Mouse (Mus musculus) small intestine, adult 2 months (tissue): ENCODE measurements at regions not wholly inside any gene's neighbourhood (a gene's known extent, or its start where the extent isn't known, plus 50 kb on each side); places are given as distances from the start of the nearest gene placed in this dataset.

Experiments used
- H3K27ac ChIP-seq: fragments of 200-500 bp; 2 replicates; pipeline ENCODE4 v1.5.1; 2012; ENCODE audit warnings: low read depth, low read length, control low read depth, inconsistent platforms; ENCODE audit not compliant: insufficient read depth
- H3K27me3 ChIP-seq: fragments of 200-500 bp; 2 replicates; pipeline ENCODE4 v1.6.1; 2012; ENCODE audit warnings: mild to moderate bottlenecking, moderate library complexity, low read length, inconsistent platforms; ENCODE audit not compliant: control insufficient read depth, insufficient read depth
- H3K36me3 ChIP-seq: fragments of 200-500 bp; 2 replicates; pipeline ENCODE4 v1.6.1; 2012; ENCODE audit warnings: mild to moderate bottlenecking, low read length, control low read depth, inconsistent platforms; ENCODE audit not compliant: control insufficient read depth, insufficient read depth
- H3K4me1 ChIP-seq: fragments of 200-500 bp; 2 replicates; pipeline ENCODE4 v1.6.1; 2012; ENCODE audit warnings: low read length, inconsistent platforms, mixed read lengths; ENCODE audit not compliant: control insufficient read depth, insufficient read depth, insufficient read length
- H3K4me3 ChIP-seq: fragments of 200-500 bp; 2 replicates; pipeline ENCODE4 v1.5.1; 2012; ENCODE audit warnings: low read depth, mild to moderate bottlenecking, control low read depth, inconsistent platforms, low read length, moderate library complexity
- CTCF ChIP-seq: fragments of 200-500 bp; IDR thresholded peaks from 2 replicates; pipeline ENCODE4 v1.5.1; 2012; ENCODE audit warnings: low read depth, mild to moderate bottlenecking, control low read depth, inconsistent platforms, low read length, moderate library complexity, mixed read lengths; ENCODE audit not compliant: insufficient replicate concordance, insufficient read length; ENCODE audit errors: extremely low read depth
- POLR2A ChIP-seq: fragments of 200-500 bp; IDR thresholded peaks from 2 replicates; pipeline ENCODE4 v1.6.1; 2012; ENCODE audit warnings: low read depth, mild to moderate bottlenecking, control low read depth, inconsistent platforms, low read length, moderate library complexity
- WGBS: fragments of 180-500 bp; shearing (Covaris S2); methylation state at CpG from one replicate; pipeline ENCODE4 v1.1.7; 2018; 5-methylcytosine and 5-hydroxymethylcytosine counted together

DNA sequence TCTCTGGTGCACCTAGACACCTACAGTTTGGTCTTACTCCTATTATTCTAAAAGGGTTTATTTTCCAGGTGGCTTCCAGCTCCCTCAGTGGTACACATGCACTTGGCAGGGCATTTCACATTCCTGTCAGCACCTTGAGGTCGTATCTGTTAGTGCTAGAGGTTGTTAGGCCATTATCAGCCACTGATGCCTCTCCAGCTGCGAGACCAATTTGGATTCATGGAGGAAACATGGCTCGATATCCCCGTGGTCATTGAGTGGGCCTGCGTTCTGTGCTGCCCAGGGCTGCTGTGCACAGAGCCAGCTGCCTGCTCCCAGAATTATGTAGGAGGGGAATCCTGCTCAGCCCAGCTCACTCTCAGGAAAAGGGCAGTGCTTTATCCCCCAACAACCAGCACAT lies 60.1 kb upstream of the Irx1 start:
- TF ChIP-seq POLR2A (no peak), CTCF (no peak)
- H3K27me3 ChIP-seq, result no peaks in the 10 kb centered on the region
- H3K4me1 ChIP-seq, result no peaks in the 10 kb centered on the region
- 62% methylated on average over 5 of the region's 5 CpGs for WGBS
- no peak overlapping the region for H3K4me3 ChIP-seq
- no peaks in the 10 kb centered on the region for H3K36me3 ChIP-seq
- no peak overlapping the region for H3K27ac ChIP-seq

DNA sequence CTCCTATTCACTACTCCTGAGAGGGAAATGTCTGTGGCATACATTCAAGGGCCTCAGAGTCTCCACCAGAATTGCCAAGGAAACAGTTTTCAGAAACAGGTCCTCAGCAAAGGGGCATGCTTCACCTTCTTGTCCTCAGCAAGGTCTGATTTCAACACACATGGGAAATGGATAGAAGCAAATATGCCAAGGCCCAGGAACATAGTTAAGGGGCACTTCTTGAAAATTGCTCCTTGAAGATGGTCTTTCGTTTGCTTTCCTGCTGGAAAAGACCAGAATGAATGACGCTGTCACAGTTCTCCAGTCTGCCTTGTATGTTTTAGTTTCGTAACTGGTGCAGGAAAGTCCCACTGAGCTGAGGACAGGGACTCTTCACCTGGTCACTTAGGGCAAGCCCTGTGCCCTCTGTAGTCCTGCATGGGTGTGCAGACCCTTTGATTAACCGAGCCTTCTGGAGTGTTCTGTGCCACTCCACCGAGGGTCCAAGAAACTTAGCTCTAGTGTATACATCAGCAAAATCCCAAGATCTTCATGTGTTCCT lies 80.5 kb upstream of the Irx1 start:
- no peak for TF ChIP-seq CTCF
- no peaks in the 10 kb centered on the region for H3K4me1 ChIP-seq
- H3K27ac ChIP-seq, result no peak overlapping the region
- no peaks in the 10 kb centered on the region for H3K36me3 ChIP-seq
- no peak overlapping the region for H3K4me3 ChIP-seq
- whole genome bisulfite sequencing, result 77% methylated on average over 5 of the region's 5 CpGs
- H3K27me3 ChIP-seq, result no peaks in the 10 kb centered on the region

GRCm38 (mm10) chr13:72056469-72056868 lies 92.9 kb upstream of the Irx1 start:
- TF ChIP-seq POLR2A (no peak), CTCF (no peak)
- H3K4me3 ChIP-seq, result no peak overlapping the region
- WGBS, result 91% methylated on average over 3 of the region's 3 CpGs
- no peaks in the 10 kb centered on the region for H3K27me3 ChIP-seq
- no peaks in the 10 kb centered on the region for H3K4me1 ChIP-seq
- H3K36me3 ChIP-seq, result no peaks in the 10 kb centered on the region
- H3K27ac ChIP-seq, result no peak overlapping the region

DNA sequence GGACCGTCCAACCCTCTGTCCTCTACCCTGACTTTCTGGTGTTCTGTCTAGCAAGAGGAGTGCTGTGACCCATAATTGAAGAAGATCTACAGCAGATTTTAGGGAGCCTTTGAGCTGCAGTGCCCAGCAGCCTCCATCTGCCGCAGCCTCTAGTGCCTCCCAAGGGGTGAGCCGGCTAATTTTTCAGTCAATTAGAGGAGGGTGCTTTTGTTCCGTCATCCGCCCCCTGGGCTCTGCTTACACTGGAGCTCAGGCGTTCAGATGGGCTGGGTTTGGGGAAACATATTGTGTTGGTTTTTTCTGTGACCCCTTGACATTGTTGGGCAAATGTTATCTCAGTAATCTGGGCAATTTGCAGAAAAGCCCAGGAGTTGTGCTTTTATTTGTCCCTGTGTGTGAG lies 98.1 kb upstream of the Irx1 start:
- no peaks in the 10 kb centered on the region for H3K36me3 ChIP-seq
- WGBS, result 43% methylated on average over 6 of the region's 6 CpGs
- no peak for TF ChIP-seq CTCF
- no peak for TF ChIP-seq POLR2A
- no peak overlapping the region for H3K27ac ChIP-seq
- H3K4me1 ChIP-seq, result no peaks in the 10 kb centered on the region
- no peak overlapping the region for H3K4me3 ChIP-seq
- no peaks in the 10 kb centered on the region for H3K27me3 ChIP-seq

GRCm38 (mm10) chr13:72063278-72063761 lies 99.8 kb upstream of the Irx1 start:
- Histone ChIP-seq H3K36me3 (no peaks in the 10 kb centered on the region), H3K4me3 (no peak overlapping the region), H3K27me3 (no peaks in the 10 kb centered on the region), H3K4me1 (no peaks in the 10 kb centered on the region), H3K27ac (no peak overlapping the region)
- WGBS, result 67% methylated on average over 5 of the region's 5 CpGs
- TF ChIP-seq CTCF (no peak), POLR2A (no peak)

DNA sequence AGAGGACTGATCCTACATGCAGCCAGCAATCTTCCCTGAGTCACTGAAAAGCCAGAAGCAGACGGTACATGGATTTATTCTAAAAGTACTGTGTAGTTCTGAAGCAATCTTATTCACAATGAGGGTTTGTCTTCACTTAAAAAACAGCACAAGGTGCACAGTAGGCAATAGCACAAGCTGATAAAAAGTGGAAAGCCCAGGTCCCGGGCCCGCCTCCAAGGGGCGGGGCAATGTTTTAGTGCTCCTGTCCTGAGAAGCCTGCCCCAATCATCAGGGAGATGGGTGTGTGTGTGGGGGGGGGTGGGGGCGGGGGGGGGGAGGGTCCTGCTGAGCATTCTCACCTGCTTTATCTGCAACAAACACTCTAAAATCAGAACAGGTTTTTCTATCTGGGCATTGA lies 133.1 kb upstream of the Irx1 start:
- Histone ChIP-seq H3K27me3 (no peaks in the 10 kb centered on the region), H3K4me3 (no peak overlapping the region), H3K27ac (no peak overlapping the region), H3K4me1 (no peaks in the 10 kb centered on the region), H3K36me3 (no peaks in the 10 kb centered on the region)
- no peak for TF ChIP-seq CTCF
- no peak for TF ChIP-seq POLR2A
- 21% methylated on average over 5 of the region's 5 CpGs for WGBS

DNA sequence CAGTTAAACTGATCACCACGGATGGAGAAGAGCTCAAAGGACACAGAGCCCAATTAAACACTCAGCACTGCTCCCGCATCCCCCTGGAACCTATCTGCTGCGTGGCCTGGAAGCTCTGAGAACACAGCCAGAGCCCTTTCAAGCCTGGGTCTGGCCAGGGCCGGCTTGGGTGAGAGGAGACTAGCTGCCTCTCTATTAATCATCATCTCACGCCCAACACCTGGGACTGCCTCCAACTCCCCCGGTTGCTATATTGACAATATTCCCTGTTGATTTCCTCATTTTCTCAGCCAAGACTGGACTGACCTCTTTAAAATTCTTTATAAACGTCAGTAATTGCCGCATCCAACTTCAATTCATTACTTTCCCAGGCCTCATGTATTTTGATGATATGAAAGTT lies 133.7 kb upstream of the Irx1 start:
- H3K27ac ChIP-seq, result no peak overlapping the region
- H3K4me3 ChIP-seq, result no peak overlapping the region
- no peaks in the 10 kb centered on the region for H3K36me3 ChIP-seq
- no peak for TF ChIP-seq POLR2A
- no peak for TF ChIP-seq CTCF
- no peaks in the 10 kb centered on the region for H3K4me1 ChIP-seq
- H3K27me3 ChIP-seq, result no peaks in the 10 kb centered on the region
- 34% methylated on average over 8 of the region's 8 CpGs for WGBS
